Mouse (Mus musculus): ENCODE results near the gene Ak1. TPM values are rescaled to one million over a fixed set of nuclear protein-coding genes. Genes with fewer than 3 reads are reported as not detected.

Gene Ak1
- polyA plus RNA-seq, 1 experiment from 2014 or later, result 27.0 TPM

- Histone ChIP-seq H3K4me1 (peaks cover 7% of the 10 kb centered on the region; the same call in 1 of the 2 replicates), H3K9me3 (no peaks in the 10 kb centered on the region), H3K4me3 (replicated peaks) (no peak overlapping the region), H3K27ac (0 out of 2 replicates have a peak overlapping the region, but pooled peaks have one; percentile 11), H3K36me3 (replicated peaks) (no peaks in the 10 kb centered on the region), H3K4me2 (no peak overlapping the region), H3K27me3 (no peaks in the 10 kb centered on the region), H3K9ac (no peak overlapping the region)
- no peak for ATAC-seq (ENCODE audit: low FRiP score)
- WGBS, result 72% methylated on average over 7 of the region's 7 CpGs
Measured at GRCm38 (mm10) chr2:32668176-32668575, 46.6 kb downstream of the Ak1 start.

GRCm38 (mm10) chr2:32669876-32670275 lies 48.3 kb downstream of the Ak1 start:
- H3K9ac ChIP-seq, result no peak overlapping the region
- no peaks in the 10 kb centered on the region for H3K36me3 ChIP-seq (replicated peaks)
- H3K4me2 ChIP-seq, result no peak overlapping the region
- no peak for ATAC-seq (ENCODE audit: low FRiP score)
- WGBS, result 79% methylated on average over 3 of the region's 3 CpGs
- no peaks in the 10 kb centered on the region for H3K27me3 ChIP-seq
- H3K4me1 ChIP-seq, result peaks cover 7% of the 10 kb centered on the region; the same call in 1 of the 2 replicates
- H3K27ac ChIP-seq, result no peak overlapping the region
- no peak overlapping the region for H3K4me3 ChIP-seq (replicated peaks)
- H3K9me3 ChIP-seq, result no peaks in the 10 kb centered on the region

- Histone ChIP-seq H3K36me3 (replicated peaks) (no peaks in the 10 kb centered on the region), H3K9ac (no peak overlapping the region), H3K4me1 (peaks cover 7% of the 10 kb centered on the region; the same call in 1 of the 2 replicates), H3K27ac (no peak overlapping the region), H3K9me3 (no peaks in the 10 kb centered on the region), H3K27me3 (no peaks in the 10 kb centered on the region), H3K4me3 (replicated peaks) (no peak overlapping the region), H3K4me2 (no peak overlapping the region)
- no peak for ATAC-seq (ENCODE audit: low FRiP score)
- 91% methylated on average over 9 of the region's 9 CpGs for WGBS
Measured at GRCm38 (mm10) chr2:32671147-32671546, 49.6 kb downstream of the Ak1 start.

DNA sequence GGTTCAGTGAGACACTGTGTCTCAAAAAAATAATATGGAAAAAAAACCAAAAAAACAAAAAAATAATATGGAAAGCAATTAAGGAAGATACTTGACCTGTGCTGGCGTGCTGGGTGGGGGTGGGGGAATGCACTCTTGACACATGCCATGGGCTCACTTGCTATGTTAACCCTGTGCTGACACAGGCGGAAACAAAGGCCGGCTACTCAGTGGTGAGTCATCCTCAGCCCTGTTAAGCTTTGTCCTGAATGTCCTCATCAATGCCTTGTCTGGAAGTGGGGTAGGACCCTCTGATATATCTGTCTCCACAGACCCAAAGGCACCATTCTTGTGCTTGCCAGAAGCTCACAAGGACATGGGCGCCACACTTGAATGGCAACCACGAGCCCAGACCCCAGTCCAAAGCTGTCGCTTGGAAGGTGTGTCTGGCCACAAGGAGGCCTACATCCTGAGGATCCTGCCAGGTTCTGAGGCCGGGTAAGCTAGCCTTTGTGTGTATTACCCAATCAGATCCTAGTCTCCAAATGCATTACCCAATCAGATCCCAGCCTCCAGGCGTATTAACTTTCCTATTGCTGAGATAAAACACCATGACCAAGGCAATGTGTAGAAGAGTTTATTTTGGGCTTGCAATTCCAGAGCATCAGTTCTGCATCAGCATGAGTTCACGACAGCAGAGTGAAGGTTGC lies 50.5 kb downstream of the Ak1 start:
- no peak overlapping the region for H3K9ac ChIP-seq
- peaks cover 7% of the 10 kb centered on the region; the same call in 1 of the 2 replicates for H3K4me1 ChIP-seq
- no peaks in the 10 kb centered on the region for H3K36me3 ChIP-seq (replicated peaks)
- no peaks in the 10 kb centered on the region for H3K9me3 ChIP-seq
- no peak overlapping the region for H3K4me2 ChIP-seq
- no peak for ATAC-seq (ENCODE audit: low FRiP score)
- no peak overlapping the region for H3K4me3 ChIP-seq (replicated peaks)
- no peak overlapping the region for H3K27ac ChIP-seq
- H3K27me3 ChIP-seq, result no peaks in the 10 kb centered on the region
- WGBS, result 70% methylated on average over 9 of the region's 9 CpGs

DNA sequence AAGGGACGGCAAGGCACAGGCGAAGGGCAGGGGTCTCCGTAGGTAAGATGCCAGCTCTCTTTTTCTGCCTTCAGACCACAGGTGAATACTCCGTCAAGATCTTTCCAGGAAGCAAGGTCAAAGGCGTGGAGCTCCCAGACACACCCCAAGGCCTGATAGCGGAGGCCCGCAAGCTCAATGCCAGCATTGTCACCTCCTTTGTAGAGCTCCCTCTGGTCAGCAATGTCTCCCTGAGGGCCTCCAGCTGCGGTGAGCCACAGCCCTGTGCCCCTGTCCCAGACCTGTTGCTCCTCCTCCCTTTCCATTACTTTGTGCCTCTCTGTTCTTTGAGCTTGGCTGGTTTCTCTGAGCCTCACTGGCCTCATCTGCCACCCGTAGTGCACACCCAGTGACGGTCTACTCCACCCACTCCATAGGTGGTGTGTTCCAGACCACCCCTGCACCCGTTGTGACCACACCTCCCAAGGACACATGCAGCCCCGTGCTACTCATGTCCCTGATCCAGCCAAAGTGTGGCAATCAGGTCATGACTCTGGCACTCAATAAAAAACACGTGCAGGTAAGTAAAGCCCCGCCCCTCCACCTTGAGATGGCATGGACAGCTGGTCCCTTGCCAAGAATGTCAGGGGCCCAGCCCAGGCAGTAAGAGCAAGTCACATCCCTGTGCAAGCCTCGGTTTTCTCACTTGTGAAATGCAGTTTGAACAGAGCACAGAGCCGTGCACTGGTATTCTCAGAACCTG lies 51.8 kb downstream of the Ak1 start:
- Histone ChIP-seq H3K4me3 (replicated peaks) (no peak overlapping the region), H3K9ac (no peak overlapping the region), H3K27ac (no peak overlapping the region), H3K27me3 (no peaks in the 10 kb centered on the region), H3K4me2 (no peak overlapping the region), H3K9me3 (no peaks in the 10 kb centered on the region), H3K36me3 (replicated peaks) (no peaks in the 10 kb centered on the region), H3K4me1 (no peaks in the 10 kb centered on the region)
- no peak for ATAC-seq (ENCODE audit: low FRiP score)
- 88% methylated on average over 16 of the region's 16 CpGs for WGBS

GRCm38 (mm10) chr2:32676821-32677220 lies 55.3 kb downstream of the Ak1 start:
- no peak for ATAC-seq (ENCODE audit: low FRiP score)
- H3K4me3 ChIP-seq (replicated peaks), result no peak overlapping the region
- no peaks in the 10 kb centered on the region for H3K36me3 ChIP-seq (replicated peaks)
- H3K27me3 ChIP-seq, result no peaks in the 10 kb centered on the region
- H3K4me1 ChIP-seq, result peaks cover 2% of the 10 kb centered on the region; the same call in 1 of the 2 replicates
- no peak overlapping the region for H3K27ac ChIP-seq
- no peaks in the 10 kb centered on the region for H3K9me3 ChIP-seq
- H3K9ac ChIP-seq, result no peak overlapping the region
- 83% methylated on average over 3 of the region's 3 CpGs for WGBS
- no peak overlapping the region for H3K4me2 ChIP-seq

- no peak overlapping the region for H3K4me3 ChIP-seq (replicated peaks)
- H3K27me3 ChIP-seq, result no peaks in the 10 kb centered on the region
- H3K36me3 ChIP-seq (replicated peaks), result peaks cover 4% of the 10 kb centered on the region; the same call in 1 of the 2 replicates
- no peaks in the 10 kb centered on the region for H3K9me3 ChIP-seq
- no peak overlapping the region for H3K27ac ChIP-seq
- H3K4me1 ChIP-seq, result peaks cover 5% of the 10 kb centered on the region; the same call in 1 of the 2 replicates
- H3K4me2 ChIP-seq, result no peak overlapping the region
- H3K9ac ChIP-seq, result no peak overlapping the region
- WGBS, result 95% methylated on average over 7 of the region's 7 CpGs
- ATAC-seq (ENCODE audit: low FRiP score), result no peak
Measured at GRCm38 (mm10) chr2:32677683-32678082, 56.1 kb downstream of the Ak1 start.

GRCm38 (mm10) chr2:32680051-32680451 lies 58.5 kb downstream of the Ak1 start:
- Histone ChIP-seq H3K4me1 (peaks cover 5% of the 10 kb centered on the region; the same call in 1 of the 2 replicates), H3K9ac (no peak overlapping the region), H3K4me2 (no peak overlapping the region), H3K4me3 (replicated peaks) (no peak overlapping the region), H3K27ac (peak overlapping the region; percentile 50; the same call in 1 of the 2 replicates), H3K27me3 (no peaks in the 10 kb centered on the region), H3K36me3 (replicated peaks) (peaks cover 28% of the 10 kb centered on the region), H3K9me3 (no peaks in the 10 kb centered on the region)
- no peak for ATAC-seq (ENCODE audit: low FRiP score)
- WGBS, result 64% methylated on average over 7 of the region's 7 CpGs

- 88% methylated on average over 19 of the region's 19 CpGs for WGBS
Measured at GRCm38 (mm10) chr2:32680961-32681650, 59.5 kb downstream of the Ak1 start.

GRCm38 (mm10) chr2:32681754-32682153 lies 60.2 kb downstream of the Ak1 start:
- WGBS, result 67% methylated on average over 6 of the region's 6 CpGs
- H3K36me3 ChIP-seq (replicated peaks), result peaks cover 45% of the 10 kb centered on the region
- H3K9ac ChIP-seq, result no peak overlapping the region
- H3K9me3 ChIP-seq, result no peaks in the 10 kb centered on the region
- peaks cover 5% of the 10 kb centered on the region; the same call in 1 of the 2 replicates for H3K4me1 ChIP-seq
- ATAC-seq (ENCODE audit: low FRiP score), result no peak
- no peak overlapping the region for H3K4me2 ChIP-seq
- H3K27ac ChIP-seq, result no peak overlapping the region
- H3K4me3 ChIP-seq (replicated peaks), result no peak overlapping the region
- no peaks in the 10 kb centered on the region for H3K27me3 ChIP-seq

More at GRCm38 (mm10) chr2:32680961-32681650, 59.5 kb downstream of the Ak1 start:
- H3K27me3 ChIP-seq, result no peaks in the 10 kb centered on the region
- no peak overlapping the region for H3K27ac ChIP-seq
- H3K4me3 ChIP-seq (replicated peaks), result no peak overlapping the region
- H3K4me1 ChIP-seq, result peaks cover 5% of the 10 kb centered on the region; the same call in 1 of the 2 replicates
- H3K9ac ChIP-seq, result no peak overlapping the region
- H3K4me2 ChIP-seq, result no peak overlapping the region
- no peaks in the 10 kb centered on the region for H3K9me3 ChIP-seq
- peaks cover 39% of the 10 kb centered on the region for H3K36me3 ChIP-seq (replicated peaks)
- no peak for ATAC-seq (ENCODE audit: low FRiP score)

DNA sequence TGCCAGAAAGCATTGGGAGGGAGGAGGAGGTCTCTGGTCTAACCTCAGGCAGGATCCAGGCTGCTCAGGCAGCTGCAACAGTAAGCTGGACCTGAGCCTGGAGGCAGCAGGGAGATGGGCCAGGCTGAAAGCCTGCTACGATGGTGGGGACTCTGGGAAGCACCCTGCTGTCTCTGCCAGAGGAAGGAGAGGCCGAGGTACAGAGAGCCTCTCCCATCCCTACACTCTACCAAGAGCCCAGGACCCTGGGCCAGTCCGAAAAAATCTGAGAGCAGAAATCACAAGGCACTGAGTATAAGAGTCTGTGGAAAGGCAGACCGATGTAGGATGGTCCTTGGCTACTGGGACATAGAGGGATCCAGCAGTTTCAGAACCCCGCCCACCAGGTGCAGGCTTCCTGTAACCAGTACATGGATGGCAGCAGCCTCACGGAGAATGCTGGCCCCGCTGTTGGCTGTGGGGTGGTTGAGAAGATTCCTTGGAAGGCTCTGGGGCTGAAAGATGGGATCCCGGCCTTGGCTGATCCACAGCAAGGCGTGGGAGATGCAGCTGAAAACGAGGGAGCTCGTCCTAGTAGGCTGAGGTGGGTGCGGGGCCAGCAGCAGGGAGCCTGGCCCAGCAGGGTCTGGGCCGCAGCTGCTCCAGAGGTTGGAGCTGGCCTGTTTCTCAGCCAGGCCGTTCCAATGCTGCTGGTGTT lies 61.3 kb downstream of the Ak1 start:
- ATAC-seq (ENCODE audit: low FRiP score), result no peak
- no peaks in the 10 kb centered on the region for H3K27me3 ChIP-seq
- H3K9me3 ChIP-seq, result no peaks in the 10 kb centered on the region
- H3K4me3 ChIP-seq (replicated peaks), result no peak overlapping the region
- peaks cover 5% of the 10 kb centered on the region; the same call in 1 of the 2 replicates for H3K4me1 ChIP-seq
- H3K4me2 ChIP-seq, result no peak overlapping the region
- H3K27ac ChIP-seq, result no peak overlapping the region
- WGBS, result 84% methylated on average over 14 of the region's 14 CpGs
- H3K36me3 ChIP-seq (replicated peaks), result peaks cover 55% of the 10 kb centered on the region
- no peak overlapping the region for H3K9ac ChIP-seq

DNA sequence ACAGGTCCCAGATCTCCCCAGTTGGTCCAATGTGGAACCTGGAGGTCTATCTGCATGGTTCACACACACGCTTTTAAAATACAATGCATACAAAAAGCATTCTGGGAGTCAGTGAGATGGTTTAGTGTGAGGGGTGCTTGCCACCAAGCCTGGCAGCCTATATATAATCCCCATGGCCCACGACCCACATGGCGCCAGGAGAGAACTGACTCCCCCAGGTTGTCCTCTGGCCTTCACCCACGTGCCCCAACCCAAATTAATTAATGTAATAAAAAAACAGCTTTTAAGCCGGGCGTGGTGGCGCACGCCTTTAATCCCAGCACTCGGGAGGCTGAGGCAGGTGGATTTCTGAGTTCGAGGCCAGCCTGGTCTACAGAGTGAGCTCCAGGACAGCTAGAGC lies 62.1 kb downstream of the Ak1 start:
- WGBS, result 91% methylated on average over 10 of the region's 10 CpGs
- ATAC-seq (ENCODE audit: low FRiP score), result no peak
- peaks cover 56% of the 10 kb centered on the region for H3K36me3 ChIP-seq (replicated peaks)
- no peaks in the 10 kb centered on the region for H3K9me3 ChIP-seq
- H3K27me3 ChIP-seq, result no peaks in the 10 kb centered on the region
- no peak overlapping the region for H3K4me3 ChIP-seq (replicated peaks)
- H3K9ac ChIP-seq, result no peak overlapping the region
- peaks cover 5% of the 10 kb centered on the region; the same call in 1 of the 2 replicates for H3K4me1 ChIP-seq
- no peak overlapping the region for H3K4me2 ChIP-seq
- H3K27ac ChIP-seq, result no peak overlapping the region
